Mouse (Mus musculus): Measurements from ENCODE around the gene Bmp2k. TPM values are rescaled to one million over a fixed set of nuclear protein-coding genes. Genes with fewer than 3 reads are reported as not detected.

The Bmp2k gene
- total RNA-seq (2014; fragmentation: Nextera tagmentation) (14.0 and 15.9 TPM in 2 replicates), total RNA-seq (2017) (16.8 and 17.2 TPM in 2 replicates)

DNA sequence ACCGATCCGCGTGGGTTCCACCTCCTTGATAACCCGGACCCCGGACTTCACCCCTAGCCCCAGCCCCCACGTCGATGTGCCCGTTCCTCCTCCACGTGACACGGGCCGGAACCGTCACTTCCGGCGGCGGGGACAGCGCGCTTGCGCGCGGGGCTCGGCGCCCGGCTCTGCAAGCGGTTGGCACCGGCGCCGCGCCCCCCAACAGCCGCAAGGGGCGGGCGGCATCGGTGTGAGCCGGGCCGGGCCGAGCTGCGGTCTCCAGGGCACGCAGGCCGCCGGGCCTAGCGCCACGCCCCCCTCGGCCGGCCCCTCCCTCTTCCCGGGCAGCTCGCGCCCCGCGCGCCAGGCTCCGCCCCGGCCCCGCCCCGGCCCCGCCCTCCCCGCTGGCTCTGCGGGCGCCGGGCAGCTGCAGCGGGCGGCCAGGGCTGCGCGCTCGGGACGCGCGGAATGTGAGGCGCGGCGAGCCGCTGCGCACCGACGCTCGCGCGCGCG, at the start of gene Bmp2k:
Bmp2k (plus strand) TSS at position 380 of the 492 bp plus-strand sequence.
- peak; percentile 73 for ATAC-seq (replicated peaks; ENCODE audit: low FRiP score, low TSS enrichment, poor library complexity, severe bottlenecking)

DNA sequence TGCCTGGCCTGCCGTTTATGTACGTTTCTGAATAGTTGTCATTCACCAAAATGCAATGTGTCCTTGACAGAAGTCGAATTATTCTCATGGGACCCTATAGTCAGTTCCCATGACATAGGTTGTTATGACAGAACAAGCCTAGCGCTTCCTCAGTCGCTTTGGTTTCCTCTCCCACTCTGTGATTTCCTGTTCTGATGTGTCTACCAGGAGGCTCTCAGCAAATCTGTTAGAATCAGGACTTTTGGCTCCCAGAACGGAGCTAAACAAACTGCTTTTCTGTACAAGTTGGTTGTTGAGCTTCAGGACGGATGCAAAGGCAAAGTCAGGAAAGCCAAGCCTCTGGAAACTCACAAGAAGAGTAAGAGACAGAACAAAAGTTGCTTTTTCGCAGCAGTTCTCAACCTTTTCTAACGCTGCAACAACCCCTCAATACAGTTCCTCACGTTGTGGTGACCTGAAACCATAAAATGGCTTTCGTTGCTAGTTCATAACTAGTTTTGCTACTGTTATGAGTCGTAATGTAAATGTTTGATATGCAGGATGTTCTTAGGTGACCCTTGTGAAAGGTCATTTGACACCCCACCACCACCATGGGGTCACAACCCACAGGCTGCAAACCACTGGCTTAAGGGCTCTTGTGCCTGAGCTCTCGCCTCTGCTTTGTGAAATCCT, 48.5 kb upstream of the Bmp2k start:
- no peak for ATAC-seq (replicated peaks; ENCODE audit: low FRiP score, low TSS enrichment, poor library complexity, severe bottlenecking)

DNA sequence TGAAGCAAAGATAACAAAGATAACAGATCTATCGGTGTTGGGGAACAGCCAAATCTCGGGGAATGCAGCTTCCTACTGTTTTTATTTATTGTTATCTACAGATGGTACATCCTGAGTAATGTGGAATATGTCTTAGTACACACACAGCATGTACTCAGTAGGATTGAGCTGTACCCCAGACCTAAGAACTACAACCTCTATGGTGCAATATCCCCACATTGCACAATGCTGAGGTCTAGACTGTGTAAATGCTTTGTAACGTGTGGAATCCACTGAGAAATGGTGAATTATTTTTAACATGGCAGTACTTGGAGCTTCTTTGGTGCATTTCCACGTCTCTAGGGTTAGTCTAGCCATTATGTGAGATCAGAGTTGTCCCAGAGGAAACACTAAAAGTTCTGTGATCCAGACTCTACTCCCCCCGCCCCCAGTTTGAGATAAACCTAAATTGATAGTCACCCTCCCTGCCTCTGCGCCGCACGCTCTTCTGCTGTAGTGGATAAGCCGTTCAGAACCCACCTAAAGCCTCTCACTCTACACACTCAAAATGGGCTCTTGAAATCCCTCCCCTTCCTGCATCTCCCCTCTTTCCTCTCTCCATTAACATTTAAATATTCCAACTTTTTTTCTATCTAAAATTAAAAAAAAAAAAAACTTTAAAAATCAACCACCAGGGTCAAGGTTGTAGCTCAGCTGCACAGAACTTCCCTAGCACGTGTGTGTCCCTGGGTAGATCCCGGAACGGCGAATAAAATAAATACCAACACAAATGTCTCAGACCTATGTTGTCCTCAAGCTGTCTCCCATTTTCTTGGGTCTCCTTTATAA, 47.4 kb upstream of the Bmp2k start:
- peak; percentile 43; the same call in 1 of the 2 replicates for ATAC-seq (replicated peaks; ENCODE audit: low FRiP score, low TSS enrichment, poor library complexity, severe bottlenecking)

DNA sequence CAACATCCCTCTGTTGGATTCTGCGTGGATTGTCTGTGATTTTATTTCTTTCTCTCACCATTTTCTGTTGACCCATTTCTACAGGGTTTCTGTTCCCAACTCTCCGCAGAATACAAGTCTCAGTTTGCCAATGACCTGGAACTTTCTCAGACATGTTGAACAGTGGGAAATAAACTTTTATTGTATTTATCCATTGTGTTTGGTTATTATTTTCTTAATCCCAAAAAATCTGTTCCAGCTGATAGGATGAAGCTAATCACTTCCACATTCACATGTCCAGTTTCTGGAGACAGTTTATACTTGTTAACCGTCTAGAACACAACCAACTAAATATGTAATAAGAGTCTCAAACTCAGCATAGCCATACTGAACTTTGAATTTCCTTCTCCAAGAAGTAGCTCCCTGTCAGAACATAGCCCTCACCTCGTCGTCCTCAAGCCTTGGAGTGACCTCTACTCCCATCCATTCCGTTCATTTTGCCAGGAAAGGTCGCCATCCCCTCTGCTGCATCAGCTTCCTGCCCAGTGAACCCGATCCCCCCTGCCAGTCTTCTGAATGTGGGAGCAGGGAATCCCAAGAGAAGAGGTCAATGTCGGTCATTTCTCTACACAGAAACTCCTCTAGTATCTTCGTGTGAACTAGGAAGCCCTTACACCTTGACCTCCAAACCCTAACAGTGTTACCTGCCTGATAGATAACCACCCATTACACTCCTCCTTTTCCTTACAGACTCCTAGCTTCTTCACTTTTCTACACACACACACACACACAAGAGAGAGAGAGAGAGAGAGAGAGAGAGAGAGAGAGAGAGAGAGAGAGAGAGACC, 46.6 kb upstream of the Bmp2k start:
- no peak for ATAC-seq (replicated peaks; ENCODE audit: low FRiP score, low TSS enrichment, poor library complexity, severe bottlenecking)

DNA sequence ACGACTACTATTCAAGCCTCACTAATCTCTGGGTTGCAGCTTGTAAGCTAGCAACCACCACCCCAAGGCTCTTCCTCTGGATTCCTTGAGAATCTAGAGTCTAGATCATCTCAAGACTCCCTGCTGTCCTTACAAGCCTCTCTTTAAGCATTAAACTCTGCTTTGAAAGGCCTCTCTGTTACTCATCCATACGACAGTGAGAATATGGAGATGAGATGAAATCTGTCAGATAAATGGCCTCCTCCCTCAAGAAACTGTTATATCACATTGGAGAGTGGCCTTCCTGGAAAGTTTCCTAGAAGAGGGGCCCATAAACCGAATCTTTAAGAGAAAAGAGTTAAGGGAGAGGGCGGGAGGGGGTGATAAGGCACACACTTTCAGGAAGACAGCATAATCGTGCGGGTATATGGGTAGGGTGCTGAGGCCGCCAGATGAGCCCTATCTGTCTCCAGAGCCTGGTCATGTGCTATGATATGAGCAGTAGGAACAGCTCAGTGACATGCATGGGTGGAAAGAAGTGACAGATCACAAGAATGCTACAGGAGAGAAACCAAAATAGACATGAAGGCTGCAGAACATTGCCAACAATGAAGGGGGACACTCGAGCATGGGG, 45.9 kb upstream of the Bmp2k start:
- ATAC-seq (replicated peaks; ENCODE audit: low FRiP score, low TSS enrichment, poor library complexity, severe bottlenecking), result peak; percentile 95

DNA sequence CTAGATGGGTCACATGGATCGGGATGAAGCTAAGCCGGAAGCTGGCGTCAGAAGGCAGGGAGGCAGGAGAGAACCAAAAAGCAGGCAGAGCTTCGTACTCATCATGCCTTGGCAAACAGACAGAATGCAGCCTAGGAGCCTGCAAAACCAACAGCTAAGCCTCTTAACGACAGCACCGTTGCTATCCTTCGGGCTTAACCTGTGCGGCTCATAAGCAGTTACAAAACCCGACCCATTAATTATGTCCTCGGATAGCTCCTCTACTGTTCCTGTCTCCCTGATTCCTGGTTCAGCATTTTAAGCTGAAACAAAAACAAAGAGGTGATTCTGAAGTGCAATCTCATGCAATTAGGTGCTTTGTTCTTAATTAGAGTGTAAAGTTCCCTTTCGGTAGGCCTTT, 43.4 kb upstream of the Bmp2k start:
- no peak for ATAC-seq (replicated peaks; ENCODE audit: low FRiP score, low TSS enrichment, poor library complexity, severe bottlenecking)

DNA sequence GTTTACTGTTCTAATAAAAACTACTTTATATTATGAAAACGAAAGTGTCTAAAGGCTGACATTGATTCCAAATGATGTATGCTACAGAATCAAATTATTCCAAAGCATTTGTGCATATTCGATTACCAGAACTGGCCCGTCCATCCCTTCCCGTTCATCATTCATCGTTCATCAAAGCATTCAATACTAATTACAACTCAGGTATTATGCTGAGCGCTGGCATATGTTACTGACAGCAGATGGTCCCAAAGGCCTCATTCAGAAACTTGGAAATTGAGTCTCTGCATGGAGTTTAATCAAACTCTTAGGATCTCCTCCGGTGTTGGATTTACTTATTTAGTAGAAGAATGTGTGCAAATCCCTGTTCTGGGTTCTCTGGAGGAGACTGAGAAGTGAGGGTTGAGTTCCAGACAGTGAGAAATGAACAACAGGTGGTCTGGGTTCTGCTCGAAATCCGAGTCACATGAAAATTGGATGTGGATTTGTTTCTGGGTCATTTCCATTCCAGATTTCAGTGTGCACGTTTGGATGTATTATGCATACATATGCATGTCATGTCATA, 42.9 kb upstream of the Bmp2k start:
- ATAC-seq (replicated peaks; ENCODE audit: low FRiP score, low TSS enrichment, poor library complexity, severe bottlenecking), result no peak

DNA sequence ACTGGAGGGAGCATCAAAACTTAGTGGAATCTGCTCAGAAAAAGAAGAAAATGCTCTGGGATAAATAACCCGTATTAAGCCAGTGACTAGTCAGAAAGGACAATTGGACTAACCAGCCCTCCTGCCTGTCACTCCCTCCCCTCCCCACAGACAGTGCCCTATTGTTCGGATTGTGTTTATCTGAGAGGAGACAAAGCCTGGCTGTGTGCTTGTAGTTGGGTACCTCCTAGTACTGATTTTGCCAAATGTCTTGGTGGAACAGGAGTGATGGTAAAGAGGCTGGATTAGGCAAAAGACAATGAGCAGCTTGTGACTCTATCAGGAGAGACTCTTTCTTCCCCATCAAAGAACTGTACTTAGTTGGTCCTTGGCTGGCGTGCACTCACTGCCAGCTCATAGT, 40.6 kb upstream of the Bmp2k start:
- ATAC-seq (replicated peaks; ENCODE audit: low FRiP score, low TSS enrichment, poor library complexity, severe bottlenecking), result no peak

DNA sequence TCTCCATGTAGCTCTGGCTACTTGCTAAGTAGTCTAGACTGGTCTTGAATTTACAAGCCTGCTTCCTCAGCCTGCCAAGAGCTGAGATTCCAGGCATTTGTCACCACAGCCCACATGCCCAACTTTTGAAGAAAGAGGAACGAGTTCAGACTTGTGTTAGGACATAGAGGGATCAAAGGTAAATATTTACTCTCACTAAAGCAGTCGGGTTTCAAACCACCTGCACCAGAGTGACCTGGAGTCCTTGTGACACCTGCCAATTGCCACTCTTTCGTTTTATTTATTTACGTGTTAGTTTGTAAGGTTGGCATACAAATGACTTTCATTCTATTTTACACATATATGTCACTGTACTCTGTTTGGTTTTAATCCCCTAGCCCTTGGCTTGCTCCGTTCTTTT, 36.4 kb upstream of the Bmp2k start:
- no peak for ATAC-seq (replicated peaks; ENCODE audit: low FRiP score, low TSS enrichment, poor library complexity, severe bottlenecking)

DNA sequence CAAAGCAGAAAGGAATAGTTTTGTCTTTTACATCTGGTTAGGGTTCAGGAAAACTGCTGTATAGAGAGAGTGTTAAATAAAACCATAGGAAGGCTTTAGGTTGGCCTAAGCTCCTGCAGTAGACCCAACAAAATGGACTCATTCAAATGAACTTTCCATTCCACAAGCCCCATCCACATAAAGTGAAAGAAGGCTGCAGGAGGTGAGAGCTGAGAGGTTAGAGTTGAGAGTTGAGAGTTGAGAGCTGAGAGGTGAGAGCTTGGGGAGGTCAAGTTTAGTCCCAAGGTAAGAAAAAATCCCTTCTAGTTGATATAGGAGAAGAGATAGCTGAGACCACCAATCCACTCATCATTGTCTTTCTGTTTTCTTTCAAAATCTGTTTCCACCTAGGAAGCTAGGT, 35.6 kb upstream of the Bmp2k start:
- ATAC-seq (replicated peaks; ENCODE audit: low FRiP score, low TSS enrichment, poor library complexity, severe bottlenecking), result no peak

DNA sequence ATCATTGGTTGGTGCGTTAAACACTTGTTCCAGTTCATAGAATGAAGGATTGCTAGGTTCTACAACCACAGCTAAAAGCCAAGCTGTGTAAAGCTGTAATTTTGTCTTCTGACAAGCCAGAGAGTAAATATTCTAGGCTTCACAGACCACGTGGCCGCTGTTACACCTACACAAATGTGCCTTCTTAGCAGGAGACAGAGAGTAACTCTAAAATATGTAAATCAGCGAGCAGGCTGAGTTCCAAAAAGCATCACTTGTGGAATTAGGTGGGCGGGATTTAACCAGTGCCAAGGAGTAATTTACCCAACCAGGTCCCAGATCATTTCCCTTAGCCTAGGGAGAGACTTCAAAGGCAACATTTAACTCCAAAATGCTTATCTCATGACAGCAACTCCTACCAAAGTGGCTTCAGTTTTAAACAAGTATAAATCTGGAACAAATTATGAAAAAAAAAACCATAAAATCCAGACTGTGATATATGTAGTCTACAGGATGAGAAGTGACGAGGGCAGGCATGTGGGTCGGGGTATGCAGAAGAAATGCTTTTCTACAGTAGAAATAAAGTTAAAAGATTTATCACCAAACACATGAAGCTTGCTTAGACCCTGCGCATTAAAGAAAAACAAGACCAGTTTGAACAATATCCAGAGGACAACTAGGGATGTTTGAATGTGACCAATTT, 35.1 kb upstream of the Bmp2k start:
- ATAC-seq (replicated peaks; ENCODE audit: low FRiP score, low TSS enrichment, poor library complexity, severe bottlenecking), result no peak

DNA sequence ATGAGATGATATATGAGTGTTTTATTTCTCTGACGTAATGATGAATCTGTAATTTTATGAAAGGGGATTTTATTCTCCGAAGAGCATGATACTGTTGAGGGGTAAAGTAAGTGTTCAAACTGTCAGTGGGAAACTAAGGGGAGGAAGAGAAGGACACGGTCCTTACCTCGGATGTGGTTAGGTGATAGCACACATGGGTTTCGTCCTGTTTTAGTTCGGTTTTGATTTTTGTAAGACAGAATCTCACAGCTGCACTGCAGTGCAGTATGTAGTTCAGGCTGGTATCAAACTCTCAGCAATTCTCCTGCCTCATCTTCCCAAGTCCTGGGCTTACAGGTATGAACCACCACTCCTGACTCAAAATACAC, 34.6 kb upstream of the Bmp2k start:
- ATAC-seq (replicated peaks; ENCODE audit: low FRiP score, low TSS enrichment, poor library complexity, severe bottlenecking), result 0 out of 2 replicates have a peak, but pooled peaks have one; percentile 42

DNA sequence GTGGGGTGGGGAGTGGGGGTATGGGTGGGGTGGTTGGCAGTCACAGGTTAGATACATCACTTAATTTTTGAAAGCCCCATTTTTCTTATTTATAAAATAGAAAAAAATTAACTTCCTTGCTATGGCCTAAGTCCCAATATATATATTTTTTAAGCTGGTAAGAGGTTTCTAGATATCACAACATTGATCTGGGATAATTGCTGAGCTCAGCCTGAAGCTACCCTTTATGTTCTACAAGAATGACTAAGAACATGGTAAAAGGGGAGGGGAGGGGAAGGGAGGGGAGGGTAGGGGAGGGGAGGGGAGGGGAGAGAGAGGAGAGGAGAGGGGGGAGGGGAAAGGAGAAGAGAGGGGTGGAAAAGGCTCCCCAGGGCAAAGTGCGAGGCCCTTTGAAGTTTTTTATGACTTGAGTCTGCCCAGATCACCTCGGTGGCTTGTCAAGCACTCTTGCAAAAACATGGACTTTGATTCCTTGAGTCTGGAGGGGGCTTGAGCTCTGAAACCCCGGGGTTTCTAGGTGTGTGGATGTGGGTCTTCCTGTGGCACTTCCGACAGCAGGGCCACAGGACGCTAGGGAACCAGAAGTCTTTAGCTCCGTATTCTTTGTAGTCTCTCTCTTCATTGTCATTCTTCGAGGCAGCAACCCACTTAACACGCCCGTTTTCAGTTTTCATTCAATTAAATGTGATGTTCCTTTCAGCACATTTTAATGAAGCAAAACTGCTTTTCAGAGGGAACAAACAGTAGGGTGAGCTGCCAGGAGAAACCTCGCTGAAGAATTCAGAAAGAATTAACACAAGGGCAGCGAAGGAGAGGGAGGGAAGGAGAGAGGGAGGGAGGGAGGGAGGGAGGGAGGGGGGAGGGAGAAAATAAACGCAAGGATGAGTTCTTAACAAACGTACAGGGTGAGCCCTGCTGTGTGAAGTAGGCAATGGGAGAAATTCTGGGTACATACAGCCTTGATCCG, 33.1 kb upstream of the Bmp2k start:
- ATAC-seq (replicated peaks; ENCODE audit: low FRiP score, low TSS enrichment, poor library complexity, severe bottlenecking), result no peak

DNA sequence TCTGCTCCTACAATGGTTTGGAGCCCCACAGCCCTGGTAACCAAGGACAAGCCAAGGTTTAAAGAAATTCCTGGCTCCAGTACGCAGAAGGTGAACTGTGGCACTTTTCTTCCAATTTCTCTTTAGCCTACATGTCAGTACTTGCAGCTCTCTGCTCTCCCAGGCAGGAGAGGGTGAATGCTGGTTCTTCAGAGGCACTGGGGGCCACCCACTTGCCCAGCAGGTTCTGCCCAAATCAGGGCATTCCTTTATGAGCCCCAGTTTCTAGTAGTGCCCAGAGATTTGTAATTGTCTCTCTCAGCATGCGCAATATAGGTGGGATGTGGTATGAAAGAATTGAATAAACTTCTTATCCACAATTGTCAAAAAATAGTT, 32.5 kb upstream of the Bmp2k start:
- ATAC-seq (replicated peaks; ENCODE audit: low FRiP score, low TSS enrichment, poor library complexity, severe bottlenecking), result no peak

DNA sequence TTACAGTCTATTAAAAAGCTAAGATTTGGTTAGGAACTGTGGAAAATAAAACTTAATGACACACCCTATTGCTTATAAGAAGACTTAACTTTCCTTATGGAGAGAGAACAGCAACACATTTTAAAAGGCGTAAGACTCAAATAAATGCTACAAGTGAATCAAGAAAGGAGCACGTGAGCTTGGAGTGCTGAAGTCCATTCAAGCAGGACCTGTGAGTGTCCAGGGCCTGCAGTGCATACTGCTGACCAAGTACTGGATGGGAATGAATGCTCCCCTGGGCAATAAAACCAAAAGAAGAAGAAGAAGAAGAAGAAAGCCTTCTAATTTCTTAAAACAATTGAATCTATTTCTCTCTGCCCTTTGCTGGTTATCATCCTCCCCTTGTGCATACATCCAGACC, 32.0 kb upstream of the Bmp2k start:
- ATAC-seq (replicated peaks; ENCODE audit: low FRiP score, low TSS enrichment, poor library complexity, severe bottlenecking), result no peak

DNA sequence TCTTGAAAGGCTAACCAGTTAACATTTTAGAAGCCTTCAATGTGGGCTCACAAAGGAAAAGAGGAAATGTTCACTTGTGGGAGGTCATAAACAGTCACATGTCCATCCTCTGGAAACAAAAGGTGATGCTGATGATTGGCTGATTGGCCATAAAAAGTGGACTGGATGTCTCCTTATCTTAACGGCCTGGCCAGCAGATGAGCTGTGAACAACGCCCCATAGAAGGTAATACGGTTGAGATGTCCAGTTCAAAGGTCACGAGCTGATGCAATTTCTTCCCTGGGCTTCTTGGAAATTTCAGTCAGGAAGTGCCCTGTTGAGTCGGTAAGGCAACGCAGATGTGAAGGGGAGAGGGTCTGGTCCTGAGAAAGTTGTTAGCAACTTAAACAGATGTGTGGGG, 28.9 kb upstream of the Bmp2k start:
- ATAC-seq (replicated peaks; ENCODE audit: low FRiP score, low TSS enrichment, poor library complexity, severe bottlenecking), result no peak

DNA sequence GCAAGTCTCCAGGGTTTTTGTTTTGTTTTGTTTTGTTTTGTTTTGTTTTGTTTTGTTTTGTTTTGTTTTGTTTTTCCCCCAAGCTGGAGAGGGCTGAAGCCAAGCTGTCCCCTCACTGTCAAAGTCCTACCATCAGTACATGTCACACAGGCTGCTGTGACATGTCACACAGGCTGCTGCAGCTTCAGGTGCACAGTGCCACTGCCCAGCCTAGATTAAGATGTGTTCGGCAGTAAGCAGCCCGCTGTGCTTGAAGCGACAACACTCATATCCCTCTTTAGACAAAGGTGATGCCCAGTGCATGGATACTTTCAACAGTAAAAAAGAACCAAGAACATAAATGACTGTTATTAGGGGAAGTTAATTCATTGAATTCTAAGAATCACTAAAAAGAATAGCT, 28.5 kb upstream of the Bmp2k start:
- ATAC-seq (replicated peaks; ENCODE audit: low FRiP score, low TSS enrichment, poor library complexity, severe bottlenecking), result no peak

Data from megakaryocyte-erythroid progenitor cell, adult 5-6 weeks (primary cell).